Mouse (Mus musculus): ENCODE measurements at regions not wholly inside any gene's neighbourhood (a gene's known extent, or its start where the extent isn't known, plus 50 kb on each side); places are given as distances from the start of the nearest gene placed in this dataset.
A peak's percentile ranks its signal among the peaks of the same experiment; 100 is the strongest.

GRCm38 (mm10) chr11:23996250-23996649, 78.6 kb downstream of the A830031A19Rik start:
- no peak for DNase-seq (ENCODE audit: low read depth, low spot score)

GRCm38 (mm10) chr11:23994160-23994559, 80.7 kb downstream of the A830031A19Rik start:
- no peak for DNase-seq (ENCODE audit: low read depth, low spot score)

GRCm38 (mm10) chr11:23987532-23988450, 87.1 kb downstream of the A830031A19Rik start:
- DNase-seq (ENCODE audit: low read depth, low spot score), result no peak

GRCm38 (mm10) chr11:23985231-23985630, 89.6 kb downstream of the A830031A19Rik start:
- no peak for DNase-seq (ENCODE audit: low read depth, low spot score)

GRCm38 (mm10) chr11:23979332-23979731, 84.3 kb upstream of the Papolg start:
- peak; percentile 79 for DNase-seq (ENCODE audit: low read depth, low spot score)

GRCm38 (mm10) chr11:23978300-23978699, 83.2 kb upstream of the Papolg start:
- DNase-seq (ENCODE audit: low read depth, low spot score), result no peak

GRCm38 (mm10) chr11:23977096-23977495, 82.0 kb upstream of the Papolg start:
- no peak for DNase-seq (ENCODE audit: low read depth, low spot score)

- DNase-seq (ENCODE audit: low read depth, low spot score), result peak; percentile 70
Measured at GRCm38 (mm10) chr11:23954323-23954722, 59.3 kb upstream of the Papolg start.

- DNase-seq (ENCODE audit: low read depth, low spot score), result peak; percentile 57
Measured at GRCm38 (mm10) chr11:23945966-23946365, 50.9 kb upstream of the Papolg start.

Data from 3T3-L1 (cell line).